ENCODE assay signal across 24 mouse cellular contexts in the genomic region with DNA sequence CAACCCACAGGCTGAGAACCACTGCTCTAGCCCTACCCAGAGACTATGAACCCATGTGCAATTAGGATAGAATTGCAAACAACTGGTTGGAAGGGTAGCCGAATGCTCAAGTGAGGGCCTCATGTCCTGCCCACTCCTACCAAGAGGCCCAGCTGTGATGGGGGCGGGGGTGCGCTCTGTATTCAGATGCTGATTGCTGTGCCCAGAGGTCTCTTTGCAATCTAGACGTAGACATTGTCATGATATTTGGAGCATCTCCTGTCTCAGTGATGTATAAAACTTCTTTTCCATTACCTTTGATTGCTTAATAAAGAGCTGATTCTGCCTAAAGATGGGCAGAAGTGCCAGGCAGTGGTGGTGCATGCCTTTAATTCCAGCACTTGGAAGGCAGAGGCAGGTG. TPM values are rescaled to one million over a fixed set of nuclear protein-coding genes. Genes with fewer than 3 reads are reported as not detected.
DNase-seq lines count a peak whose midpoint lies in the region; ATAC-seq and TF ChIP-seq lines count a peak whose summit lies in the region.
"Had no signal": no experiment of that assay in that cellular context is flagged by ENCODE, and none has a peak within 500 bp of the region (broad histone marks: within the 10 kb centered on the region; RNA-seq: fewer than 3 reads in every experiment).

No protein-coding gene starts in this region.

- peak; percentile 95 for TF ChIP-seq EP300 in ES-Bruce4 (IDR thresholded peaks at IDR 0.05; ENCODE audit: insufficient read depth, low read depth, low read length)

- 58% methylated on average over 4 of the region's 4 CpGs for WGBS in liver, embryonic 11.5 days
- 58% methylated on average over 4 of the region's 4 CpGs for WGBS in intestine, embryonic 15.5 days

- H3K9me3 ChIP-seq in ES-Bruce4 (replicated peaks; ENCODE audit: control insufficient read depth, insufficient read depth, low read length, poor library complexity, severe bottlenecking) (no peaks in the 10 kb centered on the region), ES-E14 (ENCODE audit: control insufficient read depth, insufficient read depth, low read depth, low read length) (no peaks in the 10 kb centered on the region)
- no peaks in the 10 kb centered on the region for H3K9me3 ChIP-seq in liver, embryonic 11.5 days (ENCODE audit: control insufficient read depth, low read length)
- H3K9me3 ChIP-seq in intestine, embryonic 15.5 days: no peaks in the 10 kb centered on the region
- H3K9me3 ChIP-seq: embryonic facial prominence, embryonic 13.5 days; embryonic facial prominence, embryonic 15.5 days had no signal

- H3K4me2 ChIP-seq in liver, embryonic 11.5 days: no peak overlapping the region
- no peak overlapping the region for H3K4me2 ChIP-seq in intestine, embryonic 15.5 days (replicated peaks)
- H3K4me2 ChIP-seq: embryonic facial prominence, embryonic 13.5 days; embryonic facial prominence, embryonic 15.5 days had no signal

- TF ChIP-seq POLR2A in ES-Bruce4 (IDR thresholded peaks at IDR 0.05; ENCODE audit: insufficient read depth, low read length): no peak

- no peak for TF ChIP-seq CTCF in ES-Bruce4 (IDR thresholded peaks at IDR 0.05; ENCODE audit: low read depth, low read length)

- H3K27me3 ChIP-seq in ES-Bruce4 (ENCODE audit: control insufficient read depth, insufficient read depth, low read length, poor library complexity, severe bottlenecking): no peaks in the 10 kb centered on the region
- peaks cover 11% of the 10 kb centered on the region for H3K27me3 ChIP-seq in liver, embryonic 11.5 days (replicated peaks; ENCODE audit: control insufficient read depth, insufficient read depth, low read length)
- H3K27me3 ChIP-seq in intestine, embryonic 15.5 days (replicated peaks): no peaks in the 10 kb centered on the region
- H3K27me3 ChIP-seq: embryonic facial prominence, embryonic 13.5 days; embryonic facial prominence, embryonic 15.5 days had no signal

- no peak overlapping the region for H3K4me3 ChIP-seq in ES-Bruce4 (ENCODE audit: low read depth, low read length)
- no peak overlapping the region for H3K4me3 ChIP-seq in ES-E14 (ENCODE audit: insufficient read depth in 1 of 2, low read depth in 1 of 2, low read length in 2 of 2, poor library complexity in 1 of 2, severe bottlenecking in 1 of 2)
- H3K4me3 ChIP-seq in liver, embryonic 11.5 days (ENCODE audit: low read depth, low read length): no peak overlapping the region
- no peak overlapping the region for H3K4me3 ChIP-seq in intestine, embryonic 15.5 days (replicated peaks)
- H3K4me3 ChIP-seq: embryonic facial prominence, embryonic 13.5 days; embryonic facial prominence, embryonic 15.5 days; erythroblast, embryonic 14.5 days had no signal

- no peaks in the 10 kb centered on the region for H3K36me3 ChIP-seq in ES-Bruce4 (ENCODE audit: control insufficient read depth, insufficient read depth, low read length, poor library complexity, severe bottlenecking)
- no peaks in the 10 kb centered on the region for H3K36me3 ChIP-seq in ES-E14 (ENCODE audit: control insufficient read depth, insufficient read depth, low read length, poor library complexity, severe bottlenecking)
- H3K36me3 ChIP-seq in liver, embryonic 11.5 days (ENCODE audit: control insufficient read depth, insufficient read depth, low read length): no peaks in the 10 kb centered on the region
- no peaks in the 10 kb centered on the region for H3K36me3 ChIP-seq in intestine, embryonic 15.5 days
- H3K36me3 ChIP-seq: embryonic facial prominence, embryonic 13.5 days; embryonic facial prominence, embryonic 15.5 days had no signal

- in situ Hi-C loops in ES-E14 (cut with MboI; ENCODE audit: low sequenced_read_pairs in 2 of 2, unreplicated experiment in 2 of 2): no loop called here

- H3K27ac ChIP-seq in ES-Bruce4 (ENCODE audit: insufficient read depth, low read length) (no peak overlapping the region), ES-E14 (ENCODE audit: insufficient read depth, low read depth, low read length, poor library complexity, severe bottlenecking) (peak overlapping the region; percentile 42; the same call in 1 of the 2 replicates)
- H3K27ac ChIP-seq in liver, embryonic 11.5 days (ENCODE audit: low read depth, low read length): no peak overlapping the region
- H3K27ac ChIP-seq in intestine, embryonic 15.5 days: no peak overlapping the region
- H3K27ac ChIP-seq: embryonic facial prominence, embryonic 13.5 days; embryonic facial prominence, embryonic 15.5 days had no signal

- peaks cover 3% of the 10 kb centered on the region for H3K4me1 ChIP-seq in ES-Bruce4 (ENCODE audit: control insufficient read depth, insufficient read depth, low read length)
- peaks cover 8 to 14% of the 10 kb centered on the region in 2 experiments for H3K4me1 ChIP-seq in ES-E14 (ENCODE audit: control insufficient read depth in 2 of 2, insufficient read depth in 2 of 2, low read length in 2 of 2, poor library complexity in 1 of 2)
- H3K4me1 ChIP-seq in liver, embryonic 11.5 days (replicated peaks; ENCODE audit: control insufficient read depth, insufficient read depth, low read length): no peaks in the 10 kb centered on the region
- H3K4me1 ChIP-seq in intestine, embryonic 15.5 days (replicated peaks): peaks cover 3% of the 10 kb centered on the region; the same call in 1 of the 2 replicates

- no peak for ATAC-seq in liver, embryonic 11.5 days (replicated peaks; ENCODE audit: low FRiP score)
- no peak for ATAC-seq in intestine, embryonic 15.5 days
- ATAC-seq: forebrain, embryonic 14.5 days; forebrain, embryonic 16.5 days had no signal

- H3K9ac ChIP-seq in ES-Bruce4 (ENCODE audit: low read depth, poor library complexity, severe bottlenecking) (no peak overlapping the region), ES-E14 (ENCODE audit: insufficient read depth, low read depth, low read length, poor library complexity, severe bottlenecking) (no peak overlapping the region)
- no peak overlapping the region for H3K9ac ChIP-seq in liver, embryonic 11.5 days (ENCODE audit: low read depth, low read length)
- H3K9ac ChIP-seq in intestine, embryonic 15.5 days: no peak overlapping the region
- H3K9ac ChIP-seq: embryonic facial prominence, embryonic 13.5 days; embryonic facial prominence, embryonic 15.5 days had no signal

- no peak for DNase-seq in ES-E14 (ENCODE audit: low read depth, low spot score)
- peak; percentile 90 for DNase-seq in ZHBTc4 (ENCODE audit: low read depth, low spot score)
- DNase-seq in liver, embryonic 11.5 days (ENCODE audit: low spot score): no peak
- no peak for DNase-seq in gastrocnemius, postnatal 4 days (ENCODE audit: low spot score in 2 of 2)
- DNase-seq: adrenal gland, adult 2 months; adrenal gland, postnatal 10 days; adrenal gland, postnatal 25 days; cerebellum, adult 11 months; cerebellum, adult 18-20 months; cerebellum, adult 8-10 months; cerebellum, adult 9-11 months; cerebellum, postnatal 14 days; cerebellum, postnatal 36 days; embryo, embryonic 11 days had no signal

TF ChIP-seq in ES-E14, 5 proteins besides CTCF, POLR2A, EP300 and RAD21:
- TF ChIP-seq ZC3H11A (IDR thresholded peaks at IDR 0.05; ENCODE audit: borderline replicate concordance, low read depth, low read length) (no peak), ZNF384 (IDR thresholded peaks at IDR 0.05; ENCODE audit: low read depth, low read length) (no peak), CHD2 (IDR thresholded peaks at IDR 0.05; ENCODE audit: low read depth, low read length) (no peak), MAFK (IDR thresholded peaks at IDR 0.05; ENCODE audit: insufficient read depth, low read depth, low read length) (no peak), HCFC1 (IDR thresholded peaks at IDR 0.05; ENCODE audit: borderline replicate concordance, insufficient read depth, low read length) (no peak)

RNA-seq across cellular contexts. Expression of gene Ctsf, which starts 5.1 kb away (rescaled TPM):
- 13.5 and 13.6 TPM in 2 replicates for polyA plus RNA-seq in ES-Bruce4 (2011; ENCODE audit: insufficient read depth, insufficient read length, low read depth, missing spikeins)
- total RNA-seq in ES-E14 (2012; rRNA removed): 59.2 and 98.6 TPM in 2 replicates
- polyA plus RNA-seq in liver, embryonic 11.5 days (2014; fragmentation: Nextera tagmentation; extraction: Ambion mirVana): 13.2 and 13.3 TPM in 2 replicates
- polyA plus RNA-seq in intestine, embryonic 15.5 days (2015; fragmentation: Nextera tagmentation; extraction: Ambion mirVana): 25.2 and 26.3 TPM in 2 replicates
- 10 to 100 TPM; 38.9 to 40.9 TPM for total RNA-seq in gastrocnemius, postnatal 4 days (2021)
- total RNA-seq: MEL had no signal

RNA-seq across cellular contexts. Expression of gene Ccdc87, which starts 10.6 kb away (rescaled TPM):
- 0.27 TPM in 1 of 2 replicates, not detected in the other for polyA plus RNA-seq in ES-Bruce4 (2011; ENCODE audit: insufficient read depth, insufficient read length, low read depth, missing spikeins)
- total RNA-seq in ES-E14 (2012; rRNA removed): 0.13 and 0.16 TPM in 2 replicates
- 0.05 TPM in 1 of 2 replicates, not detected in the other for polyA plus RNA-seq in liver, embryonic 11.5 days (2014; fragmentation: Nextera tagmentation; extraction: Ambion mirVana)
- polyA plus RNA-seq in intestine, embryonic 15.5 days (2015; fragmentation: Nextera tagmentation; extraction: Ambion mirVana): not detected in 2 replicates
- total RNA-seq in gastrocnemius, postnatal 4 days (2021): under 1 TPM in 1 of 2 experiments, not detected in 1; 0.07 TPM
- total RNA-seq: common myeloid progenitor, adult 5-6 weeks had no signal
- polyA plus RNA-seq: embryonic facial prominence, embryonic 11.5 days had no signal

RNA-seq across cellular contexts. Expression of gene Ccs, which starts 10.7 kb away (rescaled TPM):
- polyA plus RNA-seq in ES-Bruce4 (2011; ENCODE audit: insufficient read depth, insufficient read length, low read depth, missing spikeins): 36.6 and 37.3 TPM in 2 replicates
- total RNA-seq in ES-E14 (2012; rRNA removed): 49.9 and 53.0 TPM in 2 replicates
- 46.2 and 49.8 TPM in 2 replicates for polyA plus RNA-seq in liver, embryonic 11.5 days (2014; fragmentation: Nextera tagmentation; extraction: Ambion mirVana)
- 51.3 and 56.7 TPM in 2 replicates for polyA plus RNA-seq in intestine, embryonic 15.5 days (2015; fragmentation: Nextera tagmentation; extraction: Ambion mirVana)
- total RNA-seq in gastrocnemius, postnatal 4 days (2021): 10 to 100 TPM; 40.7 to 44.0 TPM

RNA-seq across cellular contexts. Expression of gene Actn3, which starts 27.9 kb away (rescaled TPM):
- 4.5 and 4.8 TPM in 2 replicates for polyA plus RNA-seq in ES-Bruce4 (2011; ENCODE audit: insufficient read depth, insufficient read length, low read depth, missing spikeins)
- 48.4 and 91.8 TPM in 2 replicates for total RNA-seq in ES-E14 (2012; rRNA removed)
- 1.9 and 2.1 TPM in 2 replicates for polyA plus RNA-seq in liver, embryonic 11.5 days (2014; fragmentation: Nextera tagmentation; extraction: Ambion mirVana)
- polyA plus RNA-seq in intestine, embryonic 15.5 days (2015; fragmentation: Nextera tagmentation; extraction: Ambion mirVana): 1.2 and 1.7 TPM in 2 replicates
- total RNA-seq in gastrocnemius, postnatal 4 days (2021): 1,000 to 10,000 TPM; 1,624 to 1,725 TPM

RNA-seq across cellular contexts. Expression of gene Zdhhc24, which starts 28.7 kb away (rescaled TPM):
- 8.2 and 10.3 TPM in 2 replicates for polyA plus RNA-seq in ES-Bruce4 (2011; ENCODE audit: insufficient read depth, insufficient read length, low read depth, missing spikeins)
- total RNA-seq in ES-E14 (2012; rRNA removed): 12.4 and 15.7 TPM in 2 replicates
- 12.2 and 13.6 TPM in 2 replicates for polyA plus RNA-seq in liver, embryonic 11.5 days (2014; fragmentation: Nextera tagmentation; extraction: Ambion mirVana)
- 9.8 and 10.3 TPM in 2 replicates for polyA plus RNA-seq in intestine, embryonic 15.5 days (2015; fragmentation: Nextera tagmentation; extraction: Ambion mirVana)
- 1 to 10 TPM; 6.3 to 7.1 TPM for total RNA-seq in gastrocnemius, postnatal 4 days (2021)
